Mouse (Mus musculus): ENCODE measurements around the gene Bik. TPM values are rescaled to one million over a fixed set of nuclear protein-coding genes. Genes with fewer than 3 reads are reported as not detected.
"Not testable (repeated sequence)": the region's sequence is repeated elsewhere in the genome, so short reads cannot be mapped to it uniquely, and the experiment has no call there.

Bik gene
- polyA plus RNA-seq, 1 experiment = 0.31 TPM

GRCm38 (mm10) chr15:83491891-83492290 lies 34.8 kb upstream of the Bik start:
- H3K4me3 ChIP-seq (ENCODE audit: insufficient read depth, low read length) = no peak overlapping the region
- TF ChIP-seq POLR2A (IDR thresholded peaks at IDR 0.05; ENCODE audit: extremely low read depth, insufficient read depth, low read length) = no peak
- TF ChIP-seq CTCF (IDR thresholded peaks at IDR 0.05; ENCODE audit: extremely low read depth, insufficient read depth, low read length) = no peak
- no peak overlapping the region for H3K27ac ChIP-seq (ENCODE audit: insufficient read depth, low read length)

GRCm38 (mm10) chr15:83493856-83494571 lies 32.6 kb upstream of the Bik start:
- TF ChIP-seq POLR2A (IDR thresholded peaks at IDR 0.05; ENCODE audit: extremely low read depth, insufficient read depth, low read length) = no peak
- TF ChIP-seq CTCF (IDR thresholded peaks at IDR 0.05; ENCODE audit: extremely low read depth, insufficient read depth, low read length) = no peak
- Histone ChIP-seq H3K4me1 (ENCODE audit: control insufficient read depth, insufficient read depth, low read length) (no peaks in the 10 kb centered on the region), H3K4me3 (ENCODE audit: insufficient read depth, low read length) (no peak overlapping the region), H3K27ac (ENCODE audit: insufficient read depth, low read length) (no peak overlapping the region)

More at GRCm38 (mm10) chr15:83491891-83492290, 34.8 kb upstream of the Bik start:
- H3K4me1 ChIP-seq (ENCODE audit: control insufficient read depth, insufficient read depth, low read length) = no peaks in the 10 kb centered on the region

- no peaks in the 10 kb centered on the region for H3K4me1 ChIP-seq (ENCODE audit: control insufficient read depth, insufficient read depth, low read length)
- no peak overlapping the region for H3K27ac ChIP-seq (ENCODE audit: insufficient read depth, low read length)
- no peak overlapping the region for H3K4me3 ChIP-seq (ENCODE audit: insufficient read depth, low read length)
- TF ChIP-seq CTCF (IDR thresholded peaks at IDR 0.05; ENCODE audit: extremely low read depth, insufficient read depth, low read length) (no peak), POLR2A (IDR thresholded peaks at IDR 0.05; ENCODE audit: extremely low read depth, insufficient read depth, low read length) (no peak)
Observed at GRCm38 (mm10) chr15:83494572-83494920, 32.1 kb upstream of the Bik start.

- no peak overlapping the region for H3K4me3 ChIP-seq (ENCODE audit: insufficient read depth, low read length)
- no peak overlapping the region for H3K27ac ChIP-seq (ENCODE audit: insufficient read depth, low read length)
- H3K4me1 ChIP-seq (ENCODE audit: control insufficient read depth, insufficient read depth, low read length) = no peaks in the 10 kb centered on the region
- no peak for TF ChIP-seq POLR2A (IDR thresholded peaks at IDR 0.05; ENCODE audit: extremely low read depth, insufficient read depth, low read length)
- TF ChIP-seq CTCF (IDR thresholded peaks at IDR 0.05; ENCODE audit: extremely low read depth, insufficient read depth, low read length) = no peak
Observed at GRCm38 (mm10) chr15:83495195-83495594, 31.5 kb upstream of the Bik start.

- TF ChIP-seq CTCF (IDR thresholded peaks at IDR 0.05; ENCODE audit: extremely low read depth, insufficient read depth, low read length) (no peak), POLR2A (IDR thresholded peaks at IDR 0.05; ENCODE audit: extremely low read depth, insufficient read depth, low read length) (no peak)
- no peak overlapping the region for H3K27ac ChIP-seq (ENCODE audit: insufficient read depth, low read length)
- H3K4me3 ChIP-seq (ENCODE audit: insufficient read depth, low read length) = no peak overlapping the region
- no peaks in the 10 kb centered on the region for H3K4me1 ChIP-seq (ENCODE audit: control insufficient read depth, insufficient read depth, low read length)
Observed at GRCm38 (mm10) chr15:83495787-83496367, 30.8 kb upstream of the Bik start.

GRCm38 (mm10) chr15:83497299-83497698 lies 29.4 kb upstream of the Bik start:
- TF ChIP-seq CTCF (IDR thresholded peaks at IDR 0.05; ENCODE audit: extremely low read depth, insufficient read depth, low read length) (no peak), POLR2A (IDR thresholded peaks at IDR 0.05; ENCODE audit: extremely low read depth, insufficient read depth, low read length) (no peak)

GRCm38 (mm10) chr15:83499211-83499755 lies 27.4 kb upstream of the Bik start:
- Histone ChIP-seq H3K4me3 (ENCODE audit: insufficient read depth, low read length) (no peak overlapping the region), H3K4me1 (ENCODE audit: control insufficient read depth, insufficient read depth, low read length) (no peaks in the 10 kb centered on the region), H3K27ac (ENCODE audit: insufficient read depth, low read length) (no peak overlapping the region)
- no peak for TF ChIP-seq CTCF (IDR thresholded peaks at IDR 0.05; ENCODE audit: extremely low read depth, insufficient read depth, low read length)
- no peak for TF ChIP-seq POLR2A (IDR thresholded peaks at IDR 0.05; ENCODE audit: extremely low read depth, insufficient read depth, low read length)

More at GRCm38 (mm10) chr15:83497299-83497698, 29.4 kb upstream of the Bik start:
- no peak overlapping the region for H3K4me3 ChIP-seq (ENCODE audit: insufficient read depth, low read length)
- no peaks in the 10 kb centered on the region for H3K4me1 ChIP-seq (ENCODE audit: control insufficient read depth, insufficient read depth, low read length)
- H3K27ac ChIP-seq (ENCODE audit: insufficient read depth, low read length) = no peak overlapping the region

GRCm38 (mm10) chr15:83500352-83500751 lies 26.3 kb upstream of the Bik start:
- Histone ChIP-seq H3K4me3 (ENCODE audit: insufficient read depth, low read length) (no peak overlapping the region), H3K27ac (ENCODE audit: insufficient read depth, low read length) (no peak overlapping the region), H3K4me1 (ENCODE audit: control insufficient read depth, insufficient read depth, low read length) (no peaks in the 10 kb centered on the region)
- TF ChIP-seq CTCF (IDR thresholded peaks at IDR 0.05; ENCODE audit: extremely low read depth, insufficient read depth, low read length) (peak; percentile 48), POLR2A (IDR thresholded peaks at IDR 0.05; ENCODE audit: extremely low read depth, insufficient read depth, low read length) (no peak)

- H3K4me3 ChIP-seq (ENCODE audit: insufficient read depth, low read length); H3K27ac ChIP-seq (ENCODE audit: insufficient read depth, low read length); H3K4me1 ChIP-seq (ENCODE audit: control insufficient read depth, insufficient read depth, low read length): not testable (repeated sequence)
Observed at GRCm38 (mm10) chr15:83501483-83501882, 25.2 kb upstream of the Bik start.

Data from cortical plate, adult 2 months (tissue).